Mouse (Mus musculus): ENCODE measurements around the gene Arid3a. TPM values are rescaled to one million over a fixed set of nuclear protein-coding genes. Genes with fewer than 3 reads are reported as not detected.
A peak's percentile ranks its signal among the peaks of the same experiment; 100 is the strongest.

Arid3a gene
- polyA plus RNA-seq, 1 experiment from 2014 or later: 5.9 TPM

DNA sequence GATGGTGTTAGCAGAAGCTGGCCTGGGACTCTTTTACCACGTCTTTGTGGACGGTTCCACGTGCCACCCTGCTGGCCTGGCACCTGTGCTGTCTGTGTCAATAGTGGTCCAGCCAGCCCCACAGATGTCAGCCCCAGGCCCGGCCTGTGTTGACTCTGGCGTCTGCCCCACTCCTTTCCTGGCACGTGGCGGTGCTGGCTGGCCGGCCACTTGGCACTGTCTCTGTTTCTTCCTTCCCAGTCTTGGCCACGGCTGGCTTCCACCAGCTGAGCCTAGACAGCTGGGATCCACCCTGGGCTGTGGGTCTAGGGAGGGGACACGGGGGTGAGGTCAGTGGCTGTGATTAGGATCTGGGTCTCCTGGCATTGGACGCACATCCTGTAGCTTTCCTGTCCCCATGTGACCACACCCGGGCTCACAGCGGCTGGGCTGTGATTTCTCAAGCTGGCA lies 7.5 kb downstream of the Arid3a start:
- ChIA-PET CTCF (interaction anchor here (0.8 kb wide), 1 partner anchor 20 kb away, joined by 3 read pairs; no protein-coding TSS in a partner anchor), POLR2A (interaction anchor here (2.6 kb wide), 1 partner anchor 15 kb away, joined by 8 read pairs; no protein-coding TSS in a partner anchor)
- no peak for TF ChIP-seq CTCF (IDR thresholded peaks at IDR 0.05)
- H3K27me3 ChIP-seq: no peaks in the 10 kb centered on the region
- DNase-seq (ENCODE audit: low read depth, low spot score) (no peak), ATAC-seq (no peak)
- in situ Hi-C loops (cut with MboI; ENCODE audit: low pct_unique_long_range_greater_than_20kb): no loop called here

DNA sequence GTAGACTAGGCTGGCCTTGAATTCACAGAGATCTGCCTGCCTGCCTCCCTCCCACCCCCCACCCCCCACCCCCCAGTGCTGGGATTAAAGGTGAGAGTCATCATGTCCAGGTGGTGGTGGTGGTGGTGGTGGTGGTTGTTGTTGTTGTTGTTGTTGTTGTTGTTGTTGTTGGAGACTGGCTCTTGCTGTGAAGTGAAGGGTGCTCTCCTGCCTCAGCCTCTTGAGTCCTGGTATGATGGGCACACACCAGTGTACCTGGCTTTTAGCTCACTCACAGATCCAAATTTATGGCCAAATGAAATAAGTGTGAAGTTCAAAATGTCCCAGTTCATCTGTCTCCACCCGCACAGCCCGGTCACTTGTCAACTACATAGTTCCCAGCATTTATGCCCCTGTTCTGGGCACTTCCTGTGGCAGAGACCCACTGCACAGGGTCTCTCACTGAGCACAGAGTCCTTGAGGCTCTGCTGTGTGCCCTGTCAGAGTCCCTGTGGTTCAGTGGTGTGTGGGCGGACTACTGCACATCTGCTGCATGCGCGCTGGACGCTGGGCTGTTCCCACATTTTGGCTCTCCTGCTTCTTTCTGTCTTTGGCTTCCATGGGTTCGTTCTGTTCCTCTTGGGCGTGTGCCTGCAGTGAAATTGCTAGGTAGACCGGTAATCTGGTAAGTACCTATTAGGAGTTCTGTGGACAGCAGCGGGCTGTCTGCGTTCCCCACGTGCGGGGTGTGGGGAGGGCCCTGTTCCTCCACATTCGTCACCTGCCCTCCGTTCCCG lies 8.1 kb downstream of the Arid3a start:
- in situ Hi-C loops (cut with MboI; ENCODE audit: low pct_unique_long_range_greater_than_20kb): no loop called here
- no peak for DNase-seq (ENCODE audit: low read depth, low spot score)
- ATAC-seq: no peak
- POLR2A ChIA-PET: interaction anchor here (2.6 kb wide), 1 partner anchor 15 kb away, joined by 8 read pairs; no protein-coding TSS in a partner anchor
- CTCF ChIA-PET: no interaction called here
- TF ChIP-seq CTCF (IDR thresholded peaks at IDR 0.05): no peak
- no peaks in the 10 kb centered on the region for H3K27me3 ChIP-seq

DNA sequence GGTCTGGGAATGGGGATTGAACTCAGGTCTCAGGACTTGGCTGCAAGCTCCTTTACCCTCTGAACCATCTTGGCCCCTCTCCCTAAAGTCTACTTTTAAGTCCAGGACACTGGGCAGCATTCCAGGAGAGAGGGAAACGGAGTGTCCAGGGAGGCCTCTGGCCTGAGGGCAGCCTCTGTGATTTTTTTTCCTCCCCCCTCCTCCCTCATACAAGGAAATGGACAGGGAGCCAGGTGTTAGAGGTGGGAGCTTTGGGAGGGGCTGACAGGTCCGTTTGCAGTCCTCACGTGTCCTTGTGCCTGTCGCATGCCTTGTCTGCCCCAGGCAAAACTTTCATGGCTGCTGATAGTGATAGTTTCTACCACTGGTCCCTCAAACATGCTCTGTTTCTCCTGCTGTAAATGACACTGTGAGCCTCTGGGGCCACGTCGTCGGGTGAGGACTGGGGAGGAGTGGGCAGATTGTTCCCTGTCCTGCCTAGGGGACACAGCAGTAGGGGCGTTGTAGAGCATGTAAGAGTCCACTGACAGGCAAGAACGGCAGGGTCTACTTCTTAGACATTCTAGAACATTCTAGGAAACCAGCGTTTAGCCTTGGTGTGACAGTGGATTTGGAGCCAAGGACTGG lies 9.6 kb downstream of the Arid3a start:
- ATAC-seq (no peak), DNase-seq (ENCODE audit: low read depth, low spot score) (no peak)
- CTCF ChIA-PET: interaction anchor here (2.5 kb wide), 1 partner anchor 11 kb away, joined by 8 read pairs; no protein-coding TSS in a partner anchor
- POLR2A ChIA-PET: interaction anchor here (0.8 to 1.0 kb wide), 2 partner anchors 9 to 16 kb away, joined by 3 read pairs; no protein-coding TSS in a partner anchor
- in situ Hi-C loops (cut with MboI; ENCODE audit: low pct_unique_long_range_greater_than_20kb): no loop called here
- TF ChIP-seq CTCF (IDR thresholded peaks at IDR 0.05): no peak
- H3K27me3 ChIP-seq: no peaks in the 10 kb centered on the region

GRCm38 (mm10) chr10:79936911-79937441 lies 10.1 kb downstream of the Arid3a start:
- no peaks in the 10 kb centered on the region for H3K27me3 ChIP-seq
- ATAC-seq (peak; percentile 30), DNase-seq (ENCODE audit: low read depth, low spot score) (peak; percentile 68)
- ChIA-PET CTCF (interaction anchor here (2.5 kb wide), 1 partner anchor 12 kb away, joined by 8 read pairs; no protein-coding TSS in a partner anchor), POLR2A (interaction anchor here (0.6 kb wide), 1 partner anchor 231 kb away, joined by 5 read pairs; no protein-coding TSS in a partner anchor)
- no peak for TF ChIP-seq CTCF (IDR thresholded peaks at IDR 0.05)
- in situ Hi-C loops (cut with MboI; ENCODE audit: low pct_unique_long_range_greater_than_20kb): no loop called here

DNA sequence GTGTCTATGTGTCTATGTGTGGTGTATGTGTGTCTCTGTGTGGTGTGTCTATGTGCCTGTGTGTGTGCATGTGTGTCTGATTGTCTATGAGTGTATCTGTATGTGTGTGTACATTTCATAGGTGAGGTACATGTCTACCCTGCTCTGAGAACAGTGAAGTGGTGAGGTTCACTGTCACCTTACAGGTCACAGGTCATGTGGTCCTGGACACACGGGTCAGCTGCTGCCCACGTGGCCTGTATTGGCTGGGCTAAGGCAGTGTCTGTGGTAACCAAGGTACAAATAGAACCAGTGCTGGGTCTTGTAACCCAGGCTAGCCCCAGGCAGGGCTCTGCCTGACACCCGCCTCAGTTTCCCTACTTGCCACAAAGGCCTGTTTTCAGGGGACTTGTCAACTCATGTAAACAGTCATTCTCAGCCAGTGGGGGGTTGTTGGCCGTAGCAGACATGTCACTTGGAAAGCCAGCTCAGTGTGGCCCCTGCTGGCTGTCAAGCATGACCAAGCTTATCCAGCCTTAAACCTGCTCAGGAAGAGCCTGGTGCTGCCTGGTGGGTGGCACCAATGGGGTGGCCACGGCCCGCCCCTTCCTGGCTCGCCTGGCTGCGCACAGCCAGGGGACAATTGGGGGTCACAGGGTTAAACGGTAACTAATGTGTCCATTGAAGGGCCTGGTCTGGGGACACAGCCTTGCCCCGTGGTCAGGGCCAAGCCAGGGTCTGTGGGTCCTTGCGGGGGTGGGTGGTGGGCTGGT lies 11.1 kb downstream of the Arid3a start:
- ChIA-PET CTCF (interaction anchor here (1.3 to 2.5 kb wide), 2 partner anchors 13 to 20 kb away, joined by 4 to 8 read pairs; no protein-coding TSS in a partner anchor), POLR2A (no interaction called here)
- no peak for TF ChIP-seq CTCF (IDR thresholded peaks at IDR 0.05)
- DNase-seq (ENCODE audit: low read depth, low spot score) (no peak), ATAC-seq (no peak)
- in situ Hi-C loops (cut with MboI; ENCODE audit: low pct_unique_long_range_greater_than_20kb): no loop called here
- H3K27me3 ChIP-seq: no peaks in the 10 kb centered on the region

DNA sequence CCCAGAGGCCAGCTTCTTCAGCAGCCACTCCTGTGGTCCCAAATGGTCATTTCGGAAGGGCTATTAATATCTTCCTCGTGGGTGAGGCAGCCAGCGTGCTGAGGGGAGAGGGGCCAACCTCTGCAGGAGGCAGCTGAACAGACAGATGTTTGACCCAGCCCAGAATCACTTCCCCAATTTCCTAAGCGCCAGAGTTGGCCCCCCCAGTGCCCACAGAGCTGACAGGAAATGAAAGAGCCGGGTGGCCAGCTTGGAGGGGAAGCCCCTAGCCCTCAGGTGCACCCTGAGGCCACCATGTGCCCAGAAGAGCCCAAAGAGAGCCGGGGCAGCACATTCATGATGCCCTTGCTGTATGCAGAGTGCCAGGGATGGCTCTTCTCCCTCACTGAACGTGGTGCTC lies 13.9 kb downstream of the Arid3a start:
- POLR2A ChIA-PET: interaction anchor here (0.6 to 1.6 kb wide), 3 partner anchors 13 to 70 kb away, joined by 3 to 6 read pairs (median 5); no protein-coding TSS in a partner anchor
- no peak for ATAC-seq
- no peak for DNase-seq (ENCODE audit: low read depth, low spot score)
- H3K27me3 ChIP-seq: no peaks in the 10 kb centered on the region
- in situ Hi-C loops (cut with MboI; ENCODE audit: low pct_unique_long_range_greater_than_20kb): no loop called here
- CTCF ChIA-PET: interaction anchor here (1.5 kb wide), 1 partner anchor 10 kb away, joined by 4 read pairs; no protein-coding TSS in a partner anchor
- TF ChIP-seq CTCF (IDR thresholded peaks at IDR 0.05): no peak

- CTCF ChIA-PET: interaction anchor here (1.3 kb wide), 1 partner anchor 15 kb away, joined by 3 read pairs; no protein-coding TSS in a partner anchor
- TF ChIP-seq CTCF (IDR thresholded peaks at IDR 0.05): no peak
- DNase-seq (ENCODE audit: low read depth, low spot score): no peak
- no peak for ATAC-seq
- in situ Hi-C loops (cut with MboI; ENCODE audit: low pct_unique_long_range_greater_than_20kb): no loop called here
- H3K27me3 ChIP-seq: no peaks in the 10 kb centered on the region
- POLR2A ChIA-PET: interaction anchor here (0.7 kb wide), 1 partner anchor 34 kb away, joined by 5 read pairs; no protein-coding TSS in a partner anchor
These were observed 16.1 kb downstream of the Arid3a start for GRCm38 (mm10) chr10:79942988-79943387.

DNA sequence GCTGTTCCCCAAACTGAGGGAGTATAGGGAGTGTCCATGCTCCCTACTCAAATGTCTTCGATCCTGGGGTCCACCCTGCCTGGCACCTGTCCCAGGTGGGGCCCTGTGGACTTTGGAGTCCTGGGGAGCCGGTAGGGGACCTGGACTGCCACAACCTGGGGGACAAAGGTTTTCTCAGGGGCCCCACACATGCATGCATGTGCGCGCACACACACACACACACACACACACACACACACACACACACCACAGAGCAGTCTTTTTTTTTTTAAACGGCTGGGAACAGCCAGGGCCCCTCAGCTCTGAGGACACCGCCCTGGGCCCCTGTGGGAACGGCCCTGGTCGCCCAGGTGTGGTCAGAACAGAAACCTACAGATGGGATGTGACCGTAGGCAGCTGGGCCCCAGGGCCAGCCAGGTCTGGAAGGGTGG lies 16.6 kb downstream of the Arid3a start:
- ChIA-PET POLR2A (no interaction called here), CTCF (interaction anchor here (1.3 kb wide), 1 partner anchor 14 kb away, joined by 3 read pairs; no protein-coding TSS in a partner anchor)
- no peak for ATAC-seq
- no peak for DNase-seq (ENCODE audit: low read depth, low spot score)
- TF ChIP-seq CTCF (IDR thresholded peaks at IDR 0.05): no peak
- H3K27me3 ChIP-seq: no peaks in the 10 kb centered on the region
- in situ Hi-C loops (cut with MboI; ENCODE audit: low pct_unique_long_range_greater_than_20kb): no loop called here

DNA sequence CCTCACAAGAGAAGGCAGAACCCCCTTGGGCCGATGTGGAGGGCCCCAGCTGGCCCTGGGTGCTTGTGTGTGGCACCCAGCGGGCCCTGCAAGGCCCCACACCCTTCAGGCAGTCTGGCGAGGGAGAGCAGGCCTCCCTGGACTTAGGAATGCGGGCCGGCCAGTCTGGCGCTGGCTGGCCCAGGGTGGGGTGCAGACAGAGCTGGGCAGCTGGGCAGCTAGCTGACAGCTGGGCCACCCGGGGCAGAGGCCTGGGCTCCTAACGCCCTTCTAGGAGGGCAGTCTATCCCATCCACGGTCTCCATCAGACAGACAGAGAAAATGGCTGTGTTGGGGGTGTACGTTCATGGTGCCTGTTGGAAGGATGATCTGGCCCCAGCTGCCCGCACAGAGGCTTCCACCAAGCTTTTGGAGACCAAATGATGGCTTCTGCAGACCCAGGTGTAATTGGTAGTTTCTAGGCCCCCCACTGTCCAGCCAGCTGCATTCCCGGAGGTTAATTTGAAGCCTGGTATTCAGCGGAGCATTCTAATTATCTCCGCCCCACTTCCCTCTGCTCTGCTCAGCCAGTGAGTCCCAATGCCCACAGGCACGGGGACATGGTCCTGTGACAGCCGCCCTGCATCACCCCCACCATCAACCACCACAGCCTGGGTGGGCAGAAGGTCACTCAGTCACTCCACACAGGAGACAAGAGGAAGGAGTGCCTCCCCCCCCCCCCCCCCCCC lies 18.8 kb downstream of the Arid3a start:
- DNase-seq (ENCODE audit: low read depth, low spot score) (peak; percentile 75), ATAC-seq (peak; percentile 71)
- POLR2A ChIA-PET: interaction anchor here (0.6 to 1.5 kb wide), 3 partner anchors 10 to 216 kb away, joined by 3 to 10 read pairs (median 5); no protein-coding TSS in a partner anchor
- TF ChIP-seq CTCF (IDR thresholded peaks at IDR 0.05): no peak
- H3K27me3 ChIP-seq: no peaks in the 10 kb centered on the region
- CTCF ChIA-PET: interaction anchor here (1.2 to 2.0 kb wide), 3 partner anchors 10 to 14 kb away, joined by 3 to 6 read pairs (median 6); partner anchors contain the start of gene Wdr18
- in situ Hi-C loops (cut with MboI; ENCODE audit: low pct_unique_long_range_greater_than_20kb): no loop called here
